Mouse (Mus musculus) heart, postnatal 10 days (tissue): ENCODE results near the gene Meis1. TPM values are rescaled to one million over a fixed set of nuclear protein-coding genes. Genes with fewer than 3 reads are reported as not detected.

Source experiments
- DNase-seq, 2 experiments: peaks; one replicate each; pipeline ENCODE4 v3.0.0; 2021
- intact Hi-C: fragments of 180-260 bp; cut with DNase I; formaldehyde crosslinking; loops from one replicate; pipeline ENCODE4 v1.15.1; 2025
- total RNA-seq, 2 experiments: library from RNA; stranded (reverse); gene quantifications; 2 replicates each; pipeline ENCODE4 v1.2.3; 2021

The Meis1 gene
- total RNA-seq, 2 experiments from 2014 or later: 26.9 to 44.1 TPM

- intact Hi-C loops: no loop called here
- no peak for DNase-seq
These were observed 98.1 kb downstream of the Meis1 start for GRCm38 (mm10) chr11:18920651-18921050.

GRCm38 (mm10) chr11:18919162-18919762 is 99.5 kb downstream of the Meis1 start:
- intact Hi-C loops: no loop called here
- DNase-seq: no peak

- intact Hi-C loops: no loop called here
These were observed 100.9 kb downstream of the Meis1 start for GRCm38 (mm10) chr11:18917887-18918286.

GRCm38 (mm10) chr11:18913251-18913650 is 105.5 kb downstream of the Meis1 start:
- no peak for DNase-seq
- intact Hi-C loops: no loop called here

More at GRCm38 (mm10) chr11:18917887-18918286, 100.9 kb downstream of the Meis1 start:
- DNase-seq: no peak

GRCm38 (mm10) chr11:18912311-18913019 is 106.3 kb downstream of the Meis1 start:
- intact Hi-C loops: no loop called here
- no peak for DNase-seq

GRCm38 (mm10) chr11:18906866-18907265 is 111.9 kb downstream of the Meis1 start:
- no peak for DNase-seq
- intact Hi-C loops: no loop called here

- no peak for DNase-seq
- intact Hi-C loops: no loop called here
These were observed 113.4 kb downstream of the Meis1 start for GRCm38 (mm10) chr11:18905431-18905830.

GRCm38 (mm10) chr11:18904880-18905279 is 113.9 kb downstream of the Meis1 start:
- intact Hi-C loops: no loop called here
- no peak for DNase-seq

- DNase-seq: no peak
- intact Hi-C loops: no loop called here
These were observed 114.5 kb downstream of the Meis1 start for GRCm38 (mm10) chr11:18904285-18904684.

GRCm38 (mm10) chr11:18900489-18900888 is 118.3 kb downstream of the Meis1 start:
- no peak for DNase-seq
- intact Hi-C loops: no loop called here

GRCm38 (mm10) chr11:18898862-18899261 is 119.9 kb downstream of the Meis1 start:
- intact Hi-C loops: loop anchor here (5.0 kb wide), 1 partner anchor 48 kb away; no protein-coding TSS in a partner anchor
- DNase-seq: no peak

GRCm38 (mm10) chr11:18897921-18898646 is 120.7 kb downstream of the Meis1 start:
- peak in 1 of 2 experiments; percentile 30 for DNase-seq
- intact Hi-C loops: loop anchor here (5.0 kb wide), 1 partner anchor 49 kb away; no protein-coding TSS in a partner anchor

- no peak for DNase-seq
- intact Hi-C loops: loop anchor here (5.0 kb wide), 1 partner anchor 50 kb away; no protein-coding TSS in a partner anchor
These were observed 121.5 kb downstream of the Meis1 start for GRCm38 (mm10) chr11:18897250-18897649.

- intact Hi-C loops: no loop called here
- peak in 1 of 2 experiments; percentile 29 for DNase-seq
These were observed 126.3 kb downstream of the Meis1 start for GRCm38 (mm10) chr11:18892470-18892869.

- no peak for DNase-seq
- intact Hi-C loops: no loop called here
These were observed 129.6 kb downstream of the Meis1 start for GRCm38 (mm10) chr11:18889139-18889538.

GRCm38 (mm10) chr11:18888651-18889050 is 130.1 kb downstream of the Meis1 start:
- no peak for DNase-seq
- intact Hi-C loops: no loop called here

- intact Hi-C loops: no loop called here
- DNase-seq: no peak
These were observed 133.0 kb downstream of the Meis1 start for GRCm38 (mm10) chr11:18885729-18886325.

GRCm38 (mm10) chr11:18885036-18885728 is 133.6 kb downstream of the Meis1 start:
- DNase-seq: no peak
- intact Hi-C loops: no loop called here

- intact Hi-C loops: no loop called here
- no peak for DNase-seq
These were observed 134.8 kb downstream of the Meis1 start for GRCm38 (mm10) chr11:18883987-18884386.

- DNase-seq: no peak
- intact Hi-C loops: no loop called here
These were observed 135.3 kb downstream of the Meis1 start for GRCm38 (mm10) chr11:18883507-18883881.
